Mouse (Mus musculus) kidney, adult 2 months (tissue): Measurements from ENCODE around the gene Slit3.

Experiments used
- CTCF ChIP-seq: fragments of 200-500 bp; conservative IDR thresholded peaks from 2 replicates; pipeline ENCODE4 v1.5.1; 2011; ENCODE audit warnings: low read depth, mild to moderate bottlenecking, control low read depth, low read length, moderate library complexity, mixed read lengths; ENCODE audit not compliant: insufficient read depth, insufficient read length
- POLR2A ChIP-seq: fragments of 200-500 bp; IDR thresholded peaks from one replicate; pipeline ENCODE4 v1.6.1; 2011; ENCODE audit warnings: low read depth, low read length, control low read depth

GRCm38 (mm10) chr11:35421728-35422127 lies 300.7 kb downstream of the Slit3 start:
- TF ChIP-seq CTCF (no peak), POLR2A (no peak)
